Mouse (Mus musculus) inflammation-experienced regulatory T-cells, adult 6 months (primary cell): ENCODE measurements around the gene Them4. TPM values are rescaled to one million over a fixed set of nuclear protein-coding genes. Genes with fewer than 3 reads are reported as not detected.
"Not testable (repeated sequence)": the region's sequence is repeated elsewhere in the genome, so short reads cannot be mapped to it uniquely, and the experiment has no call there.

Source experiments
- ATAC-seq: one replicate; pipeline ENCODE4 v1.8.0; 2017
- polyA plus RNA-seq, 3 experiments: library from polyadenylated mRNA; unstranded; fragments of 100-300 nt; shearing (Covaris generic); gene quantifications; one replicate each; pipeline ENCODE4 v1.2.1; 2017

The Them4 gene
- polyA plus RNA-seq: 10 to 100 TPM in 1 of 3 experiments, 1 to 10 TPM in 2; 7.0 to 10.7 (median 9.0) TPM

DNA sequence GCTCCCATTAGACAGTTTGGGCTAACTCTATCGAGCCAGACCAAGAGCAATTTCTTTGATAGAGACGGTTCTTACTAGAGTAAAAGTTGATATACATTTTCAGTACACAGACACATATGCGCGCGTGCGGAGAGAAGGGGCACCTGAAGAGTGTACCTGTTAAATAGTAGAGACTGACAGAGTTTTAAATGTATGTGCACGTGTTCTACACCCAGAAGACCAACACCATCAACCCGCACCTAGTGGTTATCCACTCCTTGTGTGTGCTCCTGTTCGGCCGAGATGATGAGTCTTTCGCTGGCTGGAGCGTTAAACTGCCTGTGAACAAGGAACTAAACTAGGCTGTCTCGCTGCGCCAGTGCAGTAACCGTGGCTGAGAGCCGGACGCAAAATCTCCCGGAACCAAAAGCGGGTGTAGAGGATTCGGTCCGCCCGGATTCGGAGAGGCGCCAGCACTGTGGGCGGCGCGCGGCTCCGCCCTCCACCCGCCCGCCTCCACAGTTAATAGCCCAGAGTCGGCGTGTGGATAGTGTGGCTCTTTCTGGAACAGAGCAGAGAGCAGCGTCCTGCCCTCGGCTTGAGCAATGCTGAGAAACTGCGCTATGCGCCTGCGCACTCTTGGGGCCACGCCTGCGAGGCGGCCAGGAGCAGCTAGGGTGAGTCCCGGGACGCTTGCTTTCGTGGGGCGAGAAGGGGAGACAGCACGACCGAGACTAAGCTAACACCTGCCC lies at the start of gene Them4:
Gene Them4, plus strand, starts transcription at position 457 of the 731 bp plus-strand sequence.
- ATAC-seq: peak; percentile 98

DNA sequence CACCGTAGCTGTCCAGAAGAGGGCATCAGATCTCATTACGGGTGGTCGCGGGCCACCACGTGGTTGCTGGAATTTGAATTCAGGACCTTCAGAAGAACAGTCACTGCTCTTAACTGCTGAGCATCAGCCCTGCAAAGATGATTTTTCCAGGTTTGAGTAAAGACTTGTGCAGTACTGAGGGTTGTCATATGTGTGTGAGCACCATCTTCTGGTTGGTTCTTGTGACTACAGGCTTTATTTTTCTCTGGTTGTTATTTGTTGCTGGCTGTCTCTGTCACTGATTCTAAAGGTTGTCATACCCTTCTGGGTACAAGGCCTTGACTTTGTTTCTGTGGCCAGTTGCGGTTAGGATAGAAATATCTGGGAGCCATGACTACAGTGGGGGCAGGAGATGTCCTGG lies 49.3 kb upstream of the Them4 start:
- ATAC-seq: no peak

DNA sequence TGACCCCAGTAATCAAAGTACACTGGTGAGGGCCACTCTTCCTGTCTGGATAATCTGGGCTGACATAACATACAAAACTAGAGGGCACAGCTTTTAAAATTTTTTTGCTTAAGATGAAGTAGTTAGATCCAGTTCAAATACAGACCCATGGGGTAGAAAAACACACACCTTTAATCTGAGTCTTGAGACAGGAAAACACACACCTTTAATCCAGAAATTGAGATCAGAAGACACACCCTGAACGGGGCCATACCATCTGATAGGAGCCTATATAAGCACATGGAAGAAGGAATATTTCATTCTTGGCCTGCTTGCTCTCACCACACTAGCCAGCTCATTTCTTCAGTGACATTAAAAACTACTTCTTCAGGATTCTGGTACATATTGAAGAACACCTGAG lies 46.2 kb upstream of the Them4 start, which contains the start of gene Gm4778:
Gene Gm4778, plus strand, starts transcription at position 301 of the 400 bp plus-strand sequence.
- ATAC-seq: not testable (repeated sequence)

DNA sequence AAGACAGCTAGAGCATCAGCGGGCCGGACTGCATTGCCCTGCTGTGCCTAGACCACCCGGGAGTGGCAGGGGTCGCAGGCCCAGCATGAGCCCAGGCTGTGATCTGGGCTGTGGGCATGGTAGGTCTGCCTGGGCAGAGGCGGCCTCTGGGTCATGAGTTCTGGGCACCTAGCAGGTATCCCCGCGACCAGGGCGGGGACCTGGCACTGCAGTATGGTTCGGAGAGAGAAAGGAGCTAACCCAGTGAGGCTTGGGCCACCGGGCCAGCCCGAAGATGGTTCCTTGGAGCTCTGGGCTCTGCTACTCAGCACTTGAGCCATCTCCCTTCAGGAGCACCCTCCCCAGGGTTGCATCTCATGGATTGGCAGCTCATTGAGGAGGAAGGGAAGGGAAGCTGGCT lies 33.9 kb upstream of the Them4 start:
- ATAC-seq: no peak

DNA sequence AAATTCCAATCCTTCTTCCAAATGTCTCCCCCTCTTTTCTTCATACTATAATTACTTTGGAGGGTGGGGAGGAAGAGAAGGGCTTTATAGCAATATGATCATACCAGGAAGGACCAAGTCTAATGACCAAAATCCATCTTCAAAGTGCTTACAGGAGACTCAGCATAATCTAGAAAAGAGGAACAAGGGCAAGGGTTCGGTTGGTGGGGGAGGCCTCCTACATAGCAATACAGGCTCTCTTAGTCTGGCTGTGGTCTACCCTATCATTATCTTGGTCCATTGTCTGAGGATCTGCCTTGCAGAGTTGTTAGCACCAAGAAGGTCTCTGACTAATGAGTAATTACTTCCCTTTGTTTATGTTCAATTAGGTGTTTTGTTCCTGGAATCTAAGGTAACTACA lies 4.4 kb upstream of the Them4 start:
- ATAC-seq: no peak

DNA sequence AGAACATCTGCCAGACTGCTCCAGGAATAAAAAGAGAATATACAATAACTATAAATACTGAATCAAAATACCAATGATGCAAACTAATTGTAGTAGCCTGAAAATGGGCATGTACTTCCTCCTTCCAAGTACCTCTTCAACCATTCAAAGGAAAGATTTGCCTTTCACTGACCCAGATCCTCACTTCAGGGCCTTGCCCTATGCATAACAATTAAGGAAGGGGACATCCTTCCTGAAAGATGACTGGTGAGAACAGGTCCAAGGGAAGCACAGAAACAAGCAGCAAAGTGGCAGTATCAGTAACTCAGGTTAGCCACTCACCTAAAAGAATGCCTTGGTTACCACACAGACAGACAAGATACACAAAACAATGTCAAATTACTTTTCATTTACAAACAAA lies 2.9 kb upstream of the Them4 start:
- no peak for ATAC-seq

DNA sequence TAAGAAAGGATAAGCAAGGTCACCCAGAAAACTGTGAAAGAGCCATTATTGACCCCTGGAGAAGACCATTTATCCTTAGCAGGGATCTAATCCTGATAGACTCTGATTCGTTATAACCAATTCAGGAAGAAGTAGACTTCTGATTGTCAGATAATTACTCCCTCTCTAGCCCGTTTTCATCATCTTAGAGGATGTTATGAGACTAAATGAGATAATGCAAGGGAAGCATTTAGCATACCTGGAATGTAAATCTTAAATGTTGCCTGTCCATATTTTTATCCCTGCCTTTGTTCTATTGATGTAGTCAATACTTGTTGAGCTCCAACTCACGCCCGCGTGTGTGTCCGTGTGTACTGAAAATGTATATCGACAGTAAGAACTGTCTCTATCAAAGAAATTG lies 602 bp downstream of the Them4 start:
- no peak for ATAC-seq

DNA sequence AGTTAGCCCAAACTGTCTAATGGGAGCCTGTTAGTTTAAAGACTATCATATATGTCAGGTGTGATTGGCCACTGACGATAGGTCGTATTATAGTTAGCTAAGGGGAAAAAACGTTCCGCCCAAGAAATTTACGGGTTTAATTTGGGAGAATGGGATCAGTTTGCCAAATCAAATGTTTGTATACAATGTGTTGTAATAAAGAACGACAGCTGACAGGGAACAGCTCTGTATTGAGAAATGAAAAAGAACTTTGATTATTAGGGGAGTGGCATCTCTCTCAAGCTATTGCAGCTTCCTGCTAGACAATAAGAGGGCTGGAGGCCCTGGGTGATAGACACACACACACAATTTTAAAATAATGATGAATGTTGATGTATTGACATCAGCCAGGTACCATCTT lies 1.0 kb downstream of the Them4 start:
- ATAC-seq: no peak

DNA sequence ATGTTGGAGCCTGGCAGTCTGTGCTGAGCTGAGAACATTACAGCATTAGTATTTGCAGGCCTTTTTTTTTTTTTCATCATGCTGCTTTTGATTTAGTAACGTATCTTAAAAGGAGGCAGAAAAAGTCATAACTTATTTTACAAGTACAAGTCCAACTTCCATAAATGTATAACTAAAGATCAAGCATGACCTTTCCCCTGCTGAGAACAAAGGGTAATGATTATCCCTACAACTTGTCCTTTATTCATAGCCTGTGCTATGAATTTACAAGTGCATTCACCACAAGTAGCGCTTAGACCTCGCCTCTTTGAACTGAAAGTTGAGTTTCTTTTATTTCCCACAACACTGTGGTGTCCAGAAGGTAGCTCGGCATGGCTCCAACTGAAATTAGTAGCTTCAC lies 1.5 kb downstream of the Them4 start:
- ATAC-seq: no peak

DNA sequence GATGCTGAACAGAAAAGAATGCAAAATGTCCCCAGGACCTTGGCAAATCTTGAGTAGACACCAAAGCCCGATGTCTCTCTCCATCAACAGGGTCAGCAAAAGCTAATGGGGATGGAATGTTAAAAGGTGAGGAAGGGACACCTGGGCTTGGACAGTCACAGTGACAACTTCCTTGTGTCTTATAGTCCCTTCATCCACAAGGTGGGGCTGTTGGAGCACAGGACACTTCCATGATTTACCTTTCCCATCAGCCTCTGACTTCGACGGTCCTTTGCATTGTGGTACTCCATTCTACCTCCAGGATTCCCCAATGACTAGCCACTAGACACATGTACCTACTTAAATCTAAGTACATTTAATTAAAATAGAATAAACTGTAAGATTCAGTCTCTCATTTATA lies 18.8 kb downstream of the Them4 start:
- no peak for ATAC-seq

DNA sequence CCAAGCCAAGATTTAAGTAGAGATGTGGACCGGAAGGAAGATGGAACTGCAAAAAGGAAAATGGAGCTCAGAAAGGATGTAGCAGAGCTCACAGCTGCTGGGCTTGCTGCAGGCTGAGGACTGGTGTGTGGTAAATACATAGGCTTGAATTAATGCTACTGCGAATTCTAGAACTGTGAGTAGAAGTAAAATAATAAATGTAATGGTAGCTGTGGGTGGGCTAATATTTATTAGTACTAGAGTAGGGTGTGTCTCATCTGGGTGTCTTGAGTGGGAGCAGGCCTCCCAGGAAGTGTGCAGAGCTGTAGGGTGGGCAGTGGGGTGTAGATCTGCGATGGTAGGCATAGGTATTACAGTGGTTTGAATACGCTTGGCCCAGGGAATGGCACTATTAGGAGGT lies 24.6 kb downstream of the Them4 start:
- ATAC-seq: no peak

DNA sequence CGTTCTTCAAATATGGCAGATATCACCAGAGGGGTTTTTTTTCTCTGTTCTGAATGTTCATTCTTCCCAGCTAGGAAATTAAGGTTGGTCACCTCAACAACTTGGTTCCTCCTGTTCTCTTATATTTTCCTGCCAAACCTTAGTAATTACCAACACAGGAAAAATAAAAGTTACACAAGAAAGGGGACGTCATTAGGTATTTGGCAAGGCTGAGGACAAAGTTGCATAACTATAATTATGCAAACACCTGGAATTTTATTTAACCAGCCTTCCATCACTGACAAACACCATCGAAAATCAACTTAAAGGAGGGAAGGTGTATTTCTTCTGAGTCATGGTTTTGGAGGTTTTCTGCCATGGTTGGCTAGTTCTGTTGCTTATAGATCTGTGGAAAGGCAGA lies 28.6 kb downstream of the Them4 start:
- no peak for ATAC-seq

DNA sequence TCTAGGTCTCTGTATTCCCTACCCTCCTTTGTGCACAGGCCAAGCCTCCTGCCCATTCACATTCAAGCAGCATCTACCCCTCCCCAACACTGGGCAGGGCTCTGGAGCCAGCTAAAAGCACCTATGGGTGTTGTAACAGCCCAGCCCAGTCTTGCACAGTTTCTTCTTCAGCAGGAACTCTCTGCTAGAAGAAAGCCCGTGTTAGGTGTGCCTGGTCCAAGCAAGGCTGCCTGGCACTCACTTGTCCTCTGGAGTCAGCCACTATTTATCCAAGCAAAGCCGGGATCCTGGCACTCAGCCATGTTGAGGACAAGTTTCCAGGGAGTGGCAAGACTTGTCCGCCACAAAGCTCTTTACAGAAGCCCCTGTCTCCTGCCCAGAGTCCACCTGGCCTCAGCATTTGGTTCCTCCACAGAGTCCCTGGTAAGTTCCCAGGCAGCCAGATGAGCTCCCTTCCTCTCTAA lies 32.1 kb downstream of the Them4 start, which contains the start of gene Them5:
Gene Them5, plus strand, starts transcription at position 141 of the 464 bp plus-strand sequence.
- no peak for ATAC-seq

DNA sequence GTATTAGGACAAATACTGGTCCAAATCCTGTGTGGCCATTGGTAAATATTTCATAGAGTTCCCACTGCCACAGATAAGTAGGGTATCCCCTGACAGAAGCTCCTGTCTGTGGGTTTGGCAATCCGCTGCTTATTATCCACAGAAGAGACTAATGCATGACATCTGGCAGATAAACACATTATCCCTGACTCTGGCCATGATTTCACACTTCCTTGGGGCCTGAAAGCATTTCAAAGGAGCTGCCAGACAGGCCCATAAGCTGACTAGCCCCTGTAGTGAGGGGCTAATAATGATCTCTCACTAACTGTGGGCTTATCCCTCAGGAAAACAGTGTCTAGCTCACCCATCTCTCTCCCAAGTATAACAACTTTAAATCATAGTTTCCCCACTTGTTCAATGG lies 32.7 kb downstream of the Them4 start:
- no peak for ATAC-seq

DNA sequence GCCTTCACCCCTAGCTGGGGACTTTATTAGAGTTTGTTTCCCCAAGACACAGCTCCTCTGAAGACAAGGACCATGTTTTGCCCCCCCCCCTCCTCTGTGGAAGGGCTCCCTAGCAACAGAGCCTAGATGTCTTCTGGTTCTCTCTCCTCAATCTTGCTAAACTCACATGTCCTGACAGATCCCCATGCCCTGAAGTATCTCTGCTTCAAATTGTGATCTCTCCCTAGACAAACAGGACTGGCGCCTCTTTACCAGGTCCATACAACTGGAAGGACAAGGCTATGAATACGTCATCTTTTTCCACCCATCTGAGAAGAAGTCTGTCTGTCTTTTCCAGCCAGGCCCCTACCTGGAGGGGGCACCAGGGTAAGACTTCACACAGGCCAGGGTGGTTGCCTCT lies 34.3 kb downstream of the Them4 start:
- no peak for ATAC-seq

DNA sequence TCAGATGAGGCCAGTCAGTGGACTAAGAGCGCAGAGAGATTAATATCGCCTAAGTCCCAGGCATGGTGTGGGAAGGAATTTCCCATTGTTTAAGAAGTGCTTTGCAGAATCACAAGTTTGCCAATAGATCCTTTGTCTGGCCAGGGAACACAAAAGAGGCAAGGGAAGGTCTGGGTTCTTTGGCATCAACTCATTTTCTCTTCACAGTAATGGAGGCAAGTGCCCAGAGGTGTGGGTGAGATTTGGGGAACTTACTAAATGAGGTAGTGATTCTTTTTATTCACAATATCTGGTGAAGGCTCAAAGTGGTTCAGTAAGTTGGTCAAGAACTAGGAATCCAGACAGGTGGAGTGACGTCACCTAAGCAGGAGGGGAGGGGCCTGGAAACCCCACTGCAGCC lies 35.0 kb downstream of the Them4 start:
- ATAC-seq: no peak

DNA sequence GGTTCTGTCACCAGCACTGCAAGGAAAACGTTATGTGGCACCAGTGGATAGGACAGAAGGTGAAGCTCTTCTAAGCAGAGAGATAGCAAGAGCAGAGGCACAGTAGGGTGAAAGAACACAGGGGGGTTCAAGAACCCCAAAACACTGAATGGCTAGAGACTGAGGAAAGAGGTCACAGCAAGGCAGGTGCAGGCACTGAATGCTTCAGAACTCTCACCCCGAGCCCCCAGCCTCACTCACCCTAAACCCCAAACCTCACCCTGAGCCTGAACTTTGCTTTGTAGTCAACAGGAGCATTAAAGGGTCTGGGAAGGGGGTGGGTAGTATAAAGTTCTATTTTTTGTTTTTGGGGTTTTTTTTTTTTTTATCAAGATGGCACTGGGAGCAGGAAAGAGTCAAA lies 38.3 kb downstream of the Them4 start:
- no peak for ATAC-seq

DNA sequence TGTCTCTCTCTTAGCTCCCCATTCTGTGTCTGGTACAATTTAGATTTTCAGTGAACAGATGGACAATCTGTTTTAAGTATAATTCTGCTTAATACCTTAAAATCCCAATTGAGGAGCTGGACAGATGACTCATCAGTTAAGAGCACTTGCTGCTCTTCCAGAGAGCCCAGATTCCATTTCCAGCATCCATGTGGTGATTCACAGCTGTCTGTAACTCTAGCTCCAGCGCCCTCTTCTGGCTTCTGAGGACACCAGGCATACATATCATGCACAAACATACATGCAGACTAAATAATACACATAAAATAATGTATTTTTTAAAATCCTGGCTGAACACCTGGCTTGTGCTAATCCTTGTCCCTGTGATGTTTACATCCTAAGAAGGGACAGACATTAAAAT lies 50.9 kb downstream of the Them4 start:
- no peak for ATAC-seq

DNA sequence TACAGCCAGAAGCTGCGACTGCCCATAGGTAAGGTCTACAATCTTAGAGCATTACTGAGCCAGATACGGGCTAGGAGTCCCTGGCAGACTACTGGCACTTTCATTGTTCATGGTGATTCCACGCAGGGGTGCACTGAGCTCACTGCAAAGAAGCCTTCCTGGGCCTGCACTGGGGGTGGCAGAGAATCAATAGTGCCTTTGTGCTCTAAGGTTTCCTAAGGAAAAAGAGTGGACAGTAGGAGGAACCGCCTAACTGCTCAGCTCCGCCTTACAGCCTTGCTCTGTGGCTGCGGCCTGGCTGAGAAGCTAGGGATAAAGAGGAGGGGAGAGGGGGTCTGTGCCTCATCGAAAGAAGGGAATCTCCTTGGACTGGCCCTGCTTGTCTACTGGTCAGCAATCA lies 52.2 kb downstream of the Them4 start, which contains the start of gene C2cd4d:
Gene C2cd4d, plus strand, starts transcription at position 301 of the 400 bp plus-strand sequence.
- no peak for ATAC-seq

DNA sequence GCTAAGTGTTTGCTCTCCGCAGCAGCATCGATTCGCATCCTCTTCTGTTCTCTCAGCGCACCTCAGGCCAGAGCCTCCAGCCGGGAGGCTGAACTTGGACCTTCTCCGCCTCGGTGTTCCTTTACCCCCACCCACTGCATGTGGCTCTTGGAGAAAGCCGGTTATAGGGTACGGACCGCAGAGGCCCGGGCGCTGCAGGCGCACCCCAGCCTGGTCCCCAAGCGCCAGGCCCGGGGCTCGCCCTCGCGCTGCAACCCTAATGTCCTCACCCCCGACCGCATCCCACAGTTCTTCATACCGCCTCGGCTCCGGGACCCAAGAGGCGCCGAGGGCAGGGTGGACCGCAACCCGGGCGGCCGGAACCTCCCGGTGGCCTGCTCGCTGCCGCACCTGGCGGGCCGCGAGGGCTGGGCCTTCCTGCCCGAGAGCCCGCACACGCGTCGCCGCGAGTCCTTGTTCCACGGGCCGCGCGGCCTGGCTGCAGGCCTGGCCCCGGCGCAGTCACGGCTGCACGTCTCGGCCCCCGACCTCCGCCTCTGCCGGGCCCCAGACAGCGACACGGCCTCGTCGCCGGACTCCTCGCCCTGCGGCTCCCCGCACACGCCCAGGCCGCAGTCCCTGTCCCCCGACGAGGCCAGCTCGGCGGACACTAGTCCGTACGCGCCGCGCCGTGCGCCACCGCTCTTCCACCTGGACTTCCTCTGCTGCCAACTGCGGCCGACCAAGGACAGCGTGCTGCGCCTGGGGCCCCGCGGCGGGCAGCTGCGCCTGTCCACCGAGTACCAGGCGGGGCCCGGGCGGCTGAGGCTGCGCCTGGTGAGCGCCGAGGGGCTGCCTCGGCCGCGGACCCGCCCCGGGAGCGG lies 53.6 kb downstream of the Them4 start:
- no peak for ATAC-seq

DNA sequence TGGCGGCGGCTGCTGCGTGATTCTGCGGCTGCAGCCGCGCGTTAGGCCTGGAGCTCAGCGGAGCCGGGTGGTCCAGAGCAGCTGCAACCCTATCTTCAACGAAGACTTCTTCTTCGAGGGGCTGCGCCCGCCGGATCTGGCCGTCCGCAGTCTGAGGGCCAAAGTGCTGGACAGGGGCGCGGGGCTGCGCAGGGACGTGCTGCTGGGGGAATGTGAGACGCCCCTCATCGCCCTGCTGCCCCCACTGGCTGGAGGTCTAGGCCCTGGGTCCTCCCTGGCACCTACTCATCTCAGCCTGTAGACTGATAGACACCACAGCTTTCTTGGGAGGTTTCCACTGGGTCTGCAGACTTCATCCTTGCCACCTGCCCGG lies 54.3 kb downstream of the Them4 start:
- no peak for ATAC-seq

DNA sequence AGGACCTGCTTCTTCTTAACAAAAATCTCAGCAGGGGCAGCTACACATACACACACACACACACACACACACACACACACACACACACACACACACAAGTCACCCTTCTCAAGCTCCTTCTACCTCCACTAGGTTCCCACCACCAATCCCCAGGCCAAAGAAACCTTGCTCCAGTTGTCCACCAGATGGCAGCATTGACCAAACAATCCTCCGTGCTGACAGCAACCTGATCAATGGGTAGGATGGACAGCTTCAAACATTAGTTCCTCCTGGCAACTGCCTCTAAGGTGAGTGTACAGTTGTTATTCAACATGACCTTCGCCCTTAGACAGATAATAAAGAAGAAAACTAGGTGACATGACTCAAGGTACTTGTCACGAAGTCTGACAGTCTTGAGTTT lies 56.9 kb downstream of the Them4 start:
- peak; percentile 77 for ATAC-seq

DNA sequence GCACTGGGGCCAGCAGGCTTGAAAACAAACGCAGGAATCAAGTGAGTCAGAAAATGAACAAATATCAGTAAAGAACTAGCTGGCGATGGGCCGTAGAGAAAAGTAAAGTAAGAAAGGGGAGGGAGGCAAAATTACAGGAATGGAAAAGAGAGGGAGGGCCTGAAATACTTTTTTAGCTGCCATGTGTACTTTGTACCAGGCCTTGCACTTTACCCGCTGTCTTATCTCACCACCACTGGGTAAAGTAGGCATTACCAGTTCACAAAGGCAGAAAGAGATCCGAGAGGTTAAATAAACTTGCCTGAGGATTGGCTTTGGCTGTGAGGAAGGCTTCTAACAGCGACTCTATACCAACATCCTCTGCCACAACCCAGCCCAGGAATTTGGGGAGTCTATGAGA lies 57.6 kb downstream of the Them4 start:
- no peak for ATAC-seq

DNA sequence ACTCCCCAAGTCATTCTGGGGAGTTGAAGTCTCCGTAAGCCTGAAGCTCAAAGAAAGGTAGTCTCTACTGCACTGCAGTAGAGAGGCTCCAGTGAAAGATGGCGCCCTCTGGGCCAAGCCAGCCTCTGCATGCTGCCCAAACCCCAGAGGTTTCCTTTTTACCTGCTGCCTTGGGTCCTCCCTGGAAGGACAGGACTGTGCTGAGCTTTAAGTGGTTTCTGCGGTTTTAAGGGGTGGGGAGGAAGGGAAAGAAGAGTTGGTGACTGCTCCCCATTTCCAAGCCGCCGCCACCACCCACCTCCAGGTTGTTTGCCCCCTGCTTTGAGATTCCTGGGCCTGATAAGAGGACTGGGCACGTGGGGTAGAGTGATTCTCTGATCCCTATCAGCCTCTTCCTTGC lies 58.7 kb downstream of the Them4 start:
- ATAC-seq: peak; percentile 46
